Mouse (Mus musculus) stomach, postnatal 0 days (tissue): ENCODE measurements around the gene Irx2.

Source experiments
- CTCF ChIP-seq: IDR thresholded peaks from 2 replicates; pipeline ENCODE4 v1.5.1; 2016; ENCODE audit warnings: antibody characterized with exemption, low read depth, mild to moderate bottlenecking, moderate library complexity
- EP300 ChIP-seq: optimal IDR thresholded peaks from 2 replicates; pipeline ENCODE3; 2016; ENCODE audit warnings: antibody characterized with exemption

- TF ChIP-seq CTCF (no peak), EP300 (no peak)
Observed at GRCm38 (mm10) chr13:72581276-72581675, 47.3 kb upstream of the Irx2 start.
